Mouse (Mus musculus) megakaryocyte, embryonic 14.5 days (primary cell): ENCODE results near the gene Rhof.

Experiments used
- FLI1 ChIP-seq: IDR thresholded peaks from 2 replicates; pipeline ENCODE4 v1.6.1; 2012; ENCODE audit warnings: low read length, inconsistent platforms, mixed read lengths
- GATA1 ChIP-seq: IDR thresholded peaks from 3 replicates; pipeline ENCODE4 v1.6.1; 2012; ENCODE audit warnings: mixed read lengths, low read length, inconsistent platforms, borderline replicate concordance

DNA sequence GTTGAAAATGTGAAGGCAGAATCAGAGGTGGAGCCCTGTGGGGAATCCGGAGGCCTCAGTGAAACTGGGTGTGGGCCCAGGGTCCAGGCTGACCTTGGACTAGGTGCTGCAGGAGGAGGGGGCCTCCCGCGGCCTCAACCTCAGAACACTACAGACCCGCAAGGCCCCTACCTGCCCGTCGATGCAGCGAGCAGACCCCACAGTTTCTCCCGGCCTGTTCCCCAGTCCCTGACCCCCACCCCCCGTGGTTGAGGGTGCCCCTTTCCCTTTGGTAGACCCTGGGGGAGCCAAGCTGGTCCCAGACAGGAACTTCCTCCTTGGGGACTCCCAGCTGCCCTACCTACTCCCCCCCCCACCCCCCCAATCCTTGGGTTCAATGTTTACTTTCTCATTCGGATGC is 33.9 kb upstream of the Rhof start:
- TF ChIP-seq GATA1 (no peak), FLI1 (no peak)
